In the genomic region with DNA sequence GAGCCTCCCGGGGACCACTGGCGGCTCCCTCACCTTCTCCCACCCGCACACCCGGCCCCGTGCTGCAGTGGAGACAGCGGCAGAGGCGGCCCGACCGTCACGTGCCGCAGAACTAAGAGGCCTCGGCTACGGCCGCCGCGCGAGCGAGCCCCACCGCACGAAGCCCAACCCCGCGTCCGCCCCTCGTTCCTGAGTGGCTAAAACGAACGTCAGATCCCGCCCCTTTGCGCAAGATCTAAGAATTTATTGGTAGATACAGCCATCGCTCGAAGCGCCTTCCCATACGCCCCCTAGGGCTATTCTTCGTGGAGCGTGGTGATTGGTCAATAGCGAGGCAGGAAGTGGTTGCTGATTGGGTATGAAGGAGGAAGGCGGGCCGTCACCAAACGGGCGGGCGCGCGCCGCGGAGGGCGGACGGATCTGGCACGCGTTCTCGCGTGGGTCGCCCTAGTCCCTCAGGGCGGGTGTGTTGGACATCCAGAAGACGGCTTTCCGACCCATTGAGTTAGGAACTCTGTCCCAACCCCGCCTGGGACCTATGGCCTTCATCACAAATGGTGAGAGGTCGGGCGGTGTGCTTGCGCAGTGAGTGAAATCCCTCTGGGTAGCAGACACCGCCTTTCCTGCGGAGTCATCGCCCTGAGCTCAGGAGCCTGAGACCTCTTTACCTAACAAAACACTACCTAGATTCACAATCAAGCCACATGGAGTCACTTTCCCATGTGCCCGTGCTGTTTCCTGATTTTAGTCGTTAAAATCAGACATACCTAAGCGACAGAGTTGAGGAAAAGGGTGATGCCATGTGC, we compare ENCODE assay signal across 8 mouse cellular contexts. TPM values are rescaled to one million over a fixed set of nuclear protein-coding genes. Genes with fewer than 3 reads are reported as not detected.
DNase-seq lines count a peak whose midpoint lies in the region; ATAC-seq lines count a peak whose summit lies in the region.

A gene (minus strand): TSS at position 178 of the 806 bp plus-strand sequence.

- peak within 1 kb of the TSS; percentile 91 for H3K4me2 ChIP-seq in hindbrain, embryonic 14.5 days (replicated peaks)

- peak within 1 kb of the TSS; percentile 92 for H3K27ac ChIP-seq in hindbrain, embryonic 14.5 days

- peak within 1 kb of the TSS; percentile 97 for H3K9ac ChIP-seq in hindbrain, embryonic 14.5 days

- peak; percentile 99 for ATAC-seq in hindbrain, embryonic 14.5 days (ENCODE audit: low FRiP score)

- H3K4me3 ChIP-seq in hindbrain, embryonic 14.5 days (replicated peaks; ENCODE audit: low read length) = peak within 1 kb of the TSS; percentile 93

- no peaks in the 10 kb centered on the region for H3K36me3 ChIP-seq in hindbrain, embryonic 14.5 days (replicated peaks; ENCODE audit: control insufficient read depth, insufficient read depth)

- DNase-seq in R1 (ENCODE audit: low read depth, low spot score) = peak; percentile 100
- peak; percentile 97 to 98 for DNase-seq in cerebellum, postnatal 25 days
- peak; percentile 98 for DNase-seq in frontal cortex, postnatal 25 days (ENCODE audit: low spot score in 2 of 2)
- DNase-seq in hindbrain, embryonic 14.5 days (ENCODE audit: low spot score) = peak; percentile 100
- DNase-seq in layer of hippocampus, postnatal 36 days = peak; percentile 99
- DNase-seq in lung, postnatal 36 days = peak; percentile 99
- DNase-seq in retina, postnatal 1 day = peak; percentile 100
- peak; percentile 97 to 98 for DNase-seq in urinary bladder, adult 18-20 months (ENCODE audit: low spot score in 2 of 2)

- WGBS in hindbrain, embryonic 14.5 days = under 1% methylated on average over 64 of the region's 64 CpGs

- H3K9me3 ChIP-seq in hindbrain, embryonic 14.5 days (ENCODE audit: control insufficient read depth, low read length) = no peaks in the 10 kb centered on the region

- no peaks in the 10 kb centered on the region for H3K27me3 ChIP-seq in hindbrain, embryonic 14.5 days (ENCODE audit: control insufficient read depth, insufficient read depth, low read length)

- H3K4me1 ChIP-seq in hindbrain, embryonic 14.5 days (replicated peaks; ENCODE audit: control insufficient read depth, insufficient read depth, low read length) = peaks cover 34% of the 10 kb centered on the region

RNA-seq across cellular contexts. Expression of the gene that starts here (rescaled TPM):
- polyA plus RNA-seq in hindbrain, embryonic 14.5 days (2014; fragmentation: Nextera tagmentation; extraction: Ambion mirVana) = 239 and 252 TPM in 2 replicates
- total RNA-seq in layer of hippocampus, postnatal 36 days (2021) = 100 to 1,000 TPM; 425 to 428 TPM

Comparison
In these comparisons a context has a peak if more than half of its experiments do, and no peak if none do; other contexts are left out.
1. Peak in every context shown above with its lines: DNase-seq, ATAC-seq, H3K4me3 ChIP-seq and H3K27ac ChIP-seq.